Mouse (Mus musculus): ENCODE data around the gene Neu1. TPM values are rescaled to one million over a fixed set of nuclear protein-coding genes. Genes with fewer than 3 reads are reported as not detected.

Gene Neu1
- total RNA-seq, 2 experiments from 2014 or later, result 12.7 to 14.1 TPM

Other genes with a start within 250 kb of the Neu1 start
- gene C4b, start 187.4 kb upstream of the Neu1 start, total RNA-seq (2021), result 10 to 100 TPM; 15.0 to 23.3 TPM
- not detected for gene Cyp21a1, start 126.7 kb upstream of the Neu1 start, total RNA-seq (2021)
- 10 to 100 TPM in 1 of 2 experiments, 1 to 10 TPM in 1; 9.4 to 12.7 TPM for gene Stk19, start 94.3 kb upstream of the Neu1 start, total RNA-seq (2021)
- gene Dxo, start 94.2 kb upstream of the Neu1 start, total RNA-seq (2021), result 10 to 100 TPM; 11.1 to 11.6 TPM
- gene Skiv2l, start 81.0 kb upstream of the Neu1 start, total RNA-seq (2021), result 10 to 100 TPM; 18.4 to 22.6 TPM
- 10 to 100 TPM; 15.5 to 16.7 TPM for gene Nelfe, start 80.9 kb upstream of the Neu1 start, total RNA-seq (2021)
- gene Cfb, start 68.7 kb upstream of the Neu1 start, total RNA-seq (2021), result 1 to 10 TPM; 2.8 to 6.0 TPM
- gene Zbtb12, start 51.8 kb upstream of the Neu1 start, total RNA-seq (2021), result 1 to 10 TPM; 6.4 to 7.4 TPM
- under 1 TPM in 1 of 2 experiments, not detected in 1; 0.08 TPM for gene Gm20547, start 49.2 kb upstream of the Neu1 start, total RNA-seq (2021)
- gene C2, start 33.0 kb upstream of the Neu1 start, total RNA-seq (2021), result 1 to 10 TPM; 2.8 to 4.1 TPM
- gene Ehmt2, start 32.8 kb upstream of the Neu1 start, total RNA-seq (2021), result 10 to 100 TPM; 37.6 to 39.1 TPM
- gene Slc44a4, start 16.8 kb upstream of the Neu1 start, total RNA-seq (2021), result not detected
- gene Hspa1b, start 28.0 kb downstream of the Neu1 start, total RNA-seq (2021), result 1 to 10 TPM; 1.9 to 6.9 TPM
- gene Gm20481, start 38.7 kb downstream of the Neu1 start, total RNA-seq (2021), result not detected
- 1 to 10 TPM; 2.9 to 7.7 TPM for gene Hspa1a, start 40.9 kb downstream of the Neu1 start, total RNA-seq (2021)
- gene Hspa1l, start 41.5 kb downstream of the Neu1 start, total RNA-seq (2021), result 1 to 10 TPM; 6.9 to 8.1 TPM
- 10 to 100 TPM; 19.0 to 19.1 TPM for gene Lsm2, start 50.6 kb downstream of the Neu1 start, total RNA-seq (2021)
- 10 to 100 TPM; 25.7 to 26.9 TPM for gene Vars, start 69.7 kb downstream of the Neu1 start, total RNA-seq (2021)
- 1 to 10 TPM; 7.3 to 7.7 TPM for gene Vwa7, start 85.3 kb downstream of the Neu1 start, total RNA-seq (2021)
- not detected for gene Sapcd1, start 96.8 kb downstream of the Neu1 start, total RNA-seq (2021)
- gene Msh5, start 115.5 kb downstream of the Neu1 start, total RNA-seq (2021), result 1 to 10 TPM in 1 of 2 experiments, under 1 TPM in 1; 0.57 to 1.3 TPM
- 10 to 100 TPM; 40.0 to 46.1 TPM for gene Clic1, start 118.7 kb downstream of the Neu1 start, total RNA-seq (2021)
- 10 to 100 TPM; 27.7 to 31.3 TPM for gene Ddah2, start 127.8 kb downstream of the Neu1 start, total RNA-seq (2021)
- not detected for gene Ly6g6c, start 134.1 kb downstream of the Neu1 start, total RNA-seq (2021)
- gene Mpig6b, start 134.9 kb downstream of the Neu1 start, total RNA-seq (2021), result under 1 TPM; 0.18 to 0.87 TPM
- gene Ly6g6e, start 145.6 kb downstream of the Neu1 start, total RNA-seq (2021), result not detected
- under 1 TPM; 0.53 to 0.78 TPM for gene Ly6g6d, start 146.8 kb downstream of the Neu1 start, total RNA-seq (2021)
- not detected for gene Ly6g6f, start 154.4 kb downstream of the Neu1 start, total RNA-seq (2021)
- gene Abhd16a, start 158.0 kb downstream of the Neu1 start, total RNA-seq (2021), result 10 to 100 TPM; 47.9 to 57.5 TPM
- gene Ly6g5c, start 177.0 kb downstream of the Neu1 start, total RNA-seq (2021), result not detected
- gene Ly6g5b, start 184.2 kb downstream of the Neu1 start, total RNA-seq (2021), result under 1 TPM in 1 of 2 experiments, not detected in 1; 0.36 TPM
- gene Gpank1, start 190.2 kb downstream of the Neu1 start, total RNA-seq (2021), result 1 to 10 TPM; 6.3 to 9.5 TPM
- gene Csnk2b, start 190.8 kb downstream of the Neu1 start, total RNA-seq (2021), result 100 to 1,000 TPM; 155 to 167 TPM
- gene D17H6S53E, start 195.1 kb downstream of the Neu1 start, total RNA-seq (2021), result 10 to 100 TPM; 27.0 to 27.1 TPM
- not detected for gene Apom, start 200.8 kb downstream of the Neu1 start, total RNA-seq (2021)
- gene Bag6, start 203.9 kb downstream of the Neu1 start, total RNA-seq (2021), result 100 to 1,000 TPM; 222 to 232 TPM
- gene Prrc2a, start 233.6 kb downstream of the Neu1 start, total RNA-seq (2021), result 100 to 1,000 TPM; 135 to 143 TPM
- gene Aif1, start 244.8 kb downstream of the Neu1 start, total RNA-seq (2021), result 1 to 10 TPM; 2.3 to 3.5 TPM